Mouse (Mus musculus): Measurements from ENCODE around the gene Mlip.
"Not testable (repeated sequence)": the region's sequence is repeated elsewhere in the genome, so short reads cannot be mapped to it uniquely, and the experiment has no call there.

Mlip gene

DNA sequence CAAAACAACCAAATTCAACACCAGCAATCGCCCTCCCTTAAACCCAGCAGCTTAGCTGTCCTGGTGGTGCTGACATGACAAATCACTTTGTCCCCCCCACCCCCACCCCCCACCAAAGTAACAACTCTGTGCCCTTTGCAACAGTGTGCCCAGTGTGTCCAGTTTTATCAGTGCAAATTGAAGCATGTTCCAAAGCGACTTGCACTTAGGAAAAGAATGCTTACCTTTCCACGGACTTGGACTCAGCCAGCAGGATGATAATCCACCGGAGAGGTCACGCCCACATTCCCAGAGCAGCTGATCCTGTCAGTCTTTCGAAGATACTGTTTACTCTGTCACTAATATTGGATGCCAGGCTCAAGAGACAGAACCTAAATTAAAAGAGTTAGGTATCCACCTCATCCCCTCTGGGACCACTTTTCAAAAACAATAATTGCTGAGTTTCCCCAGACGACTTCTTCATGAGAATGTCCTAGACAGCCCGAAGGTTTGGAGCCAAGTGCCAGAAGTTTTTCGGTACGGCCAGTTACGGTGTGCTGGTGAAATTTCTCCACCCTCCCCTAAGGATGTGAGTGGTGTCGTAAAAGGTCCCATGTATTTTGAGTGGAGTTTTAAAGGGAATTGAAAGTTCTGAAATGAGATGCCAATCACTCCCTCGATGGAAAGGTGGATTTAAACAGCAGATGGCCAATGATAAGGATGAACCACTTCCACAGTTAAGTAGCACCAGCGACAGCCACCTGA lies at the start of gene Mlip:
Mlip (minus strand) TSS at position 538 of the 744 bp plus-strand sequence.
- no peak for DNase-seq (ENCODE audit: low read depth in 1 of 2, low spot score in 2 of 2)

- DNase-seq (ENCODE audit: low read depth in 1 of 2, low spot score in 2 of 2) = no peak
Measured at GRCm38 (mm10) chr9:77399801-77400200, 47.0 kb upstream of the Mlip start.

DNA sequence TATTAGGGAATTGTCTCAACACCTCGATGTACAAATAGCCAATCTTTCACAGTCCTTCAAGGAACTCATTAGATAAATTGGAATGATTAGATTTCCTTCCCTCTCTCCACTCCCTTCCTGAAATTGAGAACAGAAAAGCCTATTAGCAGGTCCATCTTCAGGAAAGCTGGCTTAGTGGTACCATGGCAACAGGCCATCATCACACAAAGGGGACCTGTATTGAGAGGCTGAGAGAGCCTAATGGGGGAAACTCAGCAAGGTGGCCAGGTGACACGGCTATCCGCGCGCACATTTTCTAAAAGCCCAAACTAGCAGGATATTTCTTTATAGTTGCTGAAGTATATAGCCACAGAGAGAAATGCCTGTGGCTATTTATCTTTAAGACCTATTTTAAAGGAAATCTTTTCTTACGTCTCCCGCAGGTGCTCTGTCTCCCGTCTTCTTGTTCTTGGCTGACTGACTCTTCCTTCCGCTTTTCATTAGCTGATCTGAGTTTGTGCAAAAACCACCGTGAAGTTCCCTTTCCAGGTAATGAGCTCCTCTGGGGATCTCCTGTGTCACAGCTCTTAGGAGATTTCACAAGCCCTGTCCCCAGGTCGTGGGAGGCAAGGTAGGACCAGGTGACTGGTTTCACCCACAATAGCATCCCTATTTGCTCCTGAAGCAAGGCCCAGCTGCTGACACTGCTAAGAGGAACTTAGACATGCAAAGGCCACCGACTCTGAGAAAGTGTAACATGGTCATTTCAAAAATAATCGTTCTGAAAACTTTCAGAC lies 46.3 kb upstream of the Mlip start:
- DNase-seq (ENCODE audit: low read depth in 1 of 2, low spot score in 2 of 2) = no peak

DNA sequence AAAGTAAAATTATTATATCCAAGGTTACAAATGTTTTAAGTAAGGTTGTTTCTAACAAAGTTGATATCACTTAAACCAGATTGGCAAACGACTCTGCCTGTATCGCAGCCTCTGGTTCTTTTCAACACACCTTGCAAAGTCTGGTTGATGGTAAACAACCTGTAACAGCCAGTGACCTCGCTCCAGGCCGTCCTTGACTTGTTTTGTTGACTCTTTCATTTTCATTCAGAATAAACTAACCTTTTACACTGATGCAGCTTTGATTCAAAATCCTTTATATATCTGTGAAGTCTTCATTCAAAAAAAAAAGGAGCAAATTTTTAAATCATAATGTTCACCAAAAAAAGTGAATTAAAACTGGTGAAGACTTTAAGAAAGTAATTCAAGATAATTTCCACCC lies 44.3 kb upstream of the Mlip start:
- no peak for DNase-seq (ENCODE audit: low read depth in 1 of 2, low spot score in 2 of 2)

DNA sequence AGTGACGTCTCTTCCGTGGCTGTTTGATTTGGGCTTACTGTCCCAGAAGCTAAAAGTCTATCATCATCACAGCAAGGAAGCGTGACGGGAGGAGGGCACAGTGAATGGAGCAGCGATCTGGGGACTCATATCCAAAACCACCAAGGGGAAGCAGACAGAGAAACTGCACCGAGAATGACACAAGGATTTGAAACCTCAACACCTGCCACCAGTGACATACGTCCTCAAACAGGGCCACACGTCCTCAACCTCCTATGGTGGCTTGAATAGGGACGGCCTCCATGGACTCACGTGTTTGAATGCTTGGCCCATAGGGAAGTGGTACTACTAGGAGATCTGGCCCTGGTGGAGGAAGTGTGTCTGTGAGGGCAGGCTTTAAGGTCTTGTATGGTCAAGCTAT lies 38.5 kb upstream of the Mlip start:
- DNase-seq (ENCODE audit: low read depth in 1 of 2, low spot score in 2 of 2) = no peak

DNA sequence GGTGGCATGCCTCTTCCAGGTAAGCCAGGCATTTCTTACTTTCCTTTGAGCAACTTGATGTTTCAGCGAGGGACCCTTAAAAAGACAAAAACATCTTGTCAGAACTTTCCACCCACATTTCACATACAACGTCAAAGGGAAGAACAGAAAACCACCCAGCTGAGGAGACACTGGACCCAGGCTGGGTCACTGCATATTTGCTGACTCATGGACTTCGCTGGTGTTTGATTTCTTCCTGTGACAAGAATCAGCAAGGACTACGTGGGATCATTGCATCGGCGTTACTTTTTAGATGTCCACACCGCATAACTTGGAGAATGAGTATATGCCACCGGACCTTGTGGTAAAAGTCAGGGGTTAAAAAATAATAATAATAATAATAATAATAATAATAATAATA lies 36.2 kb upstream of the Mlip start:
- DNase-seq (ENCODE audit: low read depth in 1 of 2, low spot score in 2 of 2) = no peak

- no peak for DNase-seq (ENCODE audit: low read depth in 1 of 2, low spot score in 2 of 2)
Measured at GRCm38 (mm10) chr9:77386751-77387150, 34.0 kb upstream of the Mlip start.

GRCm38 (mm10) chr9:77385611-77386010 lies 32.8 kb upstream of the Mlip start:
- no peak for DNase-seq (ENCODE audit: low read depth in 1 of 2, low spot score in 2 of 2)

DNA sequence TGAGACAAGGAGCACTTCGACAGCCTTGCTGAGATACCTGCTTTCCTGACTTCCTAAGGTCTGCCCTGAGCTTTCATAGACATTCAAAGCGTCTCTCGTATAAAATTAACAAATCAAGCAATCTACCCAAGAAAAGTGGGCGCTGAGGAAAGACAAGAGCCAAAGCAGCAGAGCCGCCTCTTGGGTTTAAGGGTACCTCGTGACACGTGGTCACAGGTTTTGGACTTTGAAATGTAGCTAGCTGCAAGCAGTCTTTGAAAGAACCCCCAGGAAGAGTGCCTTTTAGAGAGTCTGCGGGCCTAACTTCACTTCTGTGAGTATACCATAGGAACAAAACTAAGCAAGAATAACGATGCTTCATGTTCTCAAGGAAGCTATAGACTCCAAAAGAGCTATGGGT lies 31.9 kb upstream of the Mlip start:
- no peak for DNase-seq (ENCODE audit: low read depth in 1 of 2, low spot score in 2 of 2)

GRCm38 (mm10) chr9:77383951-77384350 lies 31.2 kb upstream of the Mlip start:
- no peak for DNase-seq (ENCODE audit: low read depth in 1 of 2, low spot score in 2 of 2)

GRCm38 (mm10) chr9:77382514-77382913 lies 29.7 kb upstream of the Mlip start:
- no peak for DNase-seq (ENCODE audit: low read depth in 1 of 2, low spot score in 2 of 2)

- DNase-seq (ENCODE audit: low read depth in 1 of 2, low spot score in 2 of 2) = no peak
Measured at GRCm38 (mm10) chr9:77381565-77381964, 28.8 kb upstream of the Mlip start.

DNA sequence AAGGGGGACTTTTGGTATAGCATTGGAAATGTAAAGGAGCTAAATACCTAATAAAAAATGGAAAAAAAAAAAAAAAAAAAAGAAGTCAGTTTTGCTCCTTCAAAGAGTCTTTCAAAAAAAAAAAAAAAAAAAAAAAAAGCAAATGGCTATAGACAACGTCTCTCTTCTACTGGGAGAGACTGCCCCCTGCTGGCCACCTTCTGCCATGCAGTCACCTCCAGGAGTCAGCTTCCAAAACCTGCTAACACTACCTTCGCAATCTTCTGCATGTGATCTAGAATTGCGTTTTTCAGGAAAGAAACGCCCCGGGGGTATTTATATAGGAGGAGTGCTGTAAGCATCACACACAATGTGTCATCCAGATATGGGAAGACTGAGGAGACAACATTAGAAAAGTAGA lies 26.9 kb upstream of the Mlip start:
- DNase-seq (ENCODE audit: low read depth in 1 of 2, low spot score in 2 of 2) = no peak

DNA sequence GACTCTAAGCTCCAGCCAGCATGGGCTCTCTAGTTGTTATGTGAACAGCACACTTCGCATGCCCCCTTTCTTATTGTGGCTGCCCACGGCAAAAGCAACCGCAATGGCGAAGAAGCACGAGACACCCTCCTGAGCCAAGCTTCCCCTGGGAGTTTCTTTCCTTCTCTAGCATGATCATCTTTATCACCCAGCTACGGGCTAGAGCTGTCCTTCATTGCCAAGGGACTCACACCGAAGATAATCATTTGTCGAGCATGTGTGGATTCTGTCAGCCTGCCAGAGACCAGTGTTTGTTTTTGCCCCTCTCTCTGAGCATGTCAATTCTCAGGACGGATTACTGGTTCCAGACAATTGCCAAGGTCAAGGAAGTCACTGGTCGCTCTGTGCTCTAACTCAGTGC lies 24.9 kb upstream of the Mlip start:
- no peak for DNase-seq (ENCODE audit: low read depth in 1 of 2, low spot score in 2 of 2)

DNA sequence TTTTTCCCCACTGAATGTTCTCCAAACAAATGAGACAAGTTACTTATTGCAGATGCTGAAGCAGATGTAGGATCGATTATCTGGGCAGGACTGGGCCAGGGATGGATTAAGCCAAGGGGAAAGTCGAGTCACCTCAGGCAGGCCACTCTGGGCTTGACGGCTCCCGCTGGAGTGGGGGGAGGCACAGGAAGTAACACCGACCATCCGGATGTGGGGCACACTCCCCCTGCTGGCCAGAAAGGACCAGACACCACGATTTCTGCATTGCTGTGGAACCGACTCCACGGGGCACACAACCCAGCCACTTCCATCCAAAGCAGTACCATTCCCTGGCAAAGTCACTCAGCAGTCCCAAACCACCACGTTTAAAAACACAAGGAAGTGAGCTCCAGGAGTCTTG lies 24.3 kb upstream of the Mlip start:
- no peak for DNase-seq (ENCODE audit: low read depth in 1 of 2, low spot score in 2 of 2)

DNA sequence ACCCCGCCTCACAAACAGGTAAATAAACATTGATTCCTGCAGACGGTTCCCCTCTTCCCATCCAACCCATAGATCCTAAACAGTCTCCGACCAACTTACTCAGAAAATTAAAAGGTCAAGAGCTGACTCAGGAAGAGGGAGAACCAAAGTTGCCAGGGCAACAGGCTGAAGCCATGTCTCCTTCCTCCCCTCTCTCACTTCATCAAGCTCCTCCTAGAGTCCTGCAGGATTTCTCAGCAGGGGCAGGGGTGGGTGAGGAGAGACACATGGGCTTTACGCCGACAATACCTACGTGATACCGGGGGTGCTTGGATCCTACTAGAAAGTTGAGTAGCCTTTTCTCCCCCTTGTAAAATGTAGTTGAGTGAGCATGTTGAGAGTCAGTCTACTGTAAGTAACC lies 23.8 kb upstream of the Mlip start:
- DNase-seq (ENCODE audit: low read depth in 1 of 2, low spot score in 2 of 2) = no peak

DNA sequence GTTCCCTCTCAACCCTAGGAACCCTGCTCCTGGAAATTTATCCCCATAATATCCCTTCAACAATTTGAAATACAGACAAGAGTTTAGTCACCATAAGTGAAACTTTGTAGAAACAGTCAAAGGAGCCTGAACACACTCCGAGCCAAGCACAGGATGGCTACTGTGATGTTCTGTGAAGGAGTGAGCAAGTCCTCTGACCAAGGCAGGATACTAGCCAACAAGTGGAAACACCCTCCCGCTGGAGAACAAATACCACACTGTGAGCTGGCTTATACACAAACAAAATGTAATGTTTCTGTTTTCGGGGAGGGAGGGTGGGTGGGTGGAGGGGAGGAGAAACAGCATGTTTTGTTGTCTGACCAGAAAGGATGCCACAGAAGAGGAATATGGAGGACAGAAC lies 17.9 kb upstream of the Mlip start:
- DNase-seq (ENCODE audit: low read depth in 1 of 2, low spot score in 2 of 2) = no peak

- DNase-seq (ENCODE audit: low read depth in 1 of 2, low spot score in 2 of 2) = no peak
Measured at GRCm38 (mm10) chr9:77369262-77369661, 16.5 kb upstream of the Mlip start.

GRCm38 (mm10) chr9:77364681-77365080 lies 11.9 kb upstream of the Mlip start:
- DNase-seq (ENCODE audit: low read depth in 1 of 2, low spot score in 2 of 2) = not testable (repeated sequence)

GRCm38 (mm10) chr9:77362906-77363305 lies 10.1 kb upstream of the Mlip start:
- DNase-seq (ENCODE audit: low read depth in 1 of 2, low spot score in 2 of 2) = no peak

- no peak for DNase-seq (ENCODE audit: low read depth in 1 of 2, low spot score in 2 of 2)
Measured at GRCm38 (mm10) chr9:77360654-77361053, 7.9 kb upstream of the Mlip start.

DNA sequence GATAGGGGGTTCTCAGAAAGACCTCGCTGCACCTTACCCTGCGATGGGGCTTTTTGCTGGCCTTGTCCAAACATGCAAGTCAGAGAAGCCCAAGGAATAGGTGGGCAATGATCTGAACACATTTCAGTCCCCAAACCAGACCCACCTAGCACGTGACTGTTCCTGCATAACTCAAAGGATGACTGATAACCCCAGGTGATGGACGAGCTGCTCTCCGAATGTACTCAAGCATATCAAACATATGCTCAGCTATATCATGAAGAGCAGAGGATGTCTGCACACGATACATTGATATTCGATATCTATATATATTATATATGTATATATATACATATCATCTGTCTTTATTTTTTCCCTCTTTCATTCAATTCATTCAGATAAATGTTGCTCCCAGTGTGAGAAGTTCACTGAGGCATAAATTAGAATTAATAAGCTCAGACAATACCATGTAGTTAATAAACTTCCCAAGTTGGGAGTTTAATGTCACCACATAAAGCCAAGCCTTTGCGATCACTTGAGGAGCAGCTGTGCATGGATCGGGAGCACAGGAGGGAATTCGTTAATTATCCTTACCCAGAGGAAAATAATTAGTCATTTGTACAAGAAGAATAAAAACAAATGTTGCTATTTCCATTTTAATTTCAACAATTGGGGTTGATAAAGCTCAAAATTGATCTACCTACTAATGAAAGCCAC lies 6.7 kb upstream of the Mlip start:
- no peak for DNase-seq (ENCODE audit: low read depth in 1 of 2, low spot score in 2 of 2)
